Mouse (Mus musculus) lung, postnatal 36 days (tissue): ENCODE results near the gene Frat1.
A peak's percentile ranks its signal among the peaks of the same experiment; 100 is the strongest.

Source experiments
- DNase-seq: peaks from one replicate; pipeline ENCODE4 v3.0.0; 2022; ENCODE audit warnings: mixed read lengths

The Frat1 gene

GRCm38 (mm10) chr19:41829381-41830105 is at the start of gene Frat1:
Frat1 (plus strand) TSS chr19:41829970.
- DNase-seq, result peak; percentile 93

GRCm38 (mm10) chr19:41786896-41787295 is 42.9 kb upstream of the Frat1 start:
- no peak for DNase-seq

GRCm38 (mm10) chr19:41789110-41789961 is 40.4 kb upstream of the Frat1 start:
- DNase-seq, result no peak

- no peak for DNase-seq
Measured at GRCm38 (mm10) chr19:41791384-41791783, 38.4 kb upstream of the Frat1 start.

- no peak for DNase-seq
Measured at GRCm38 (mm10) chr19:41792934-41793486, 36.8 kb upstream of the Frat1 start.

- DNase-seq, result no peak
Measured at GRCm38 (mm10) chr19:41794017-41794416, 35.8 kb upstream of the Frat1 start.

GRCm38 (mm10) chr19:41794901-41795300 is 34.9 kb upstream of the Frat1 start:
- DNase-seq, result no peak

GRCm38 (mm10) chr19:41796148-41796760 is 33.5 kb upstream of the Frat1 start:
- peak; percentile 30 for DNase-seq

- no peak for DNase-seq
Measured at GRCm38 (mm10) chr19:41796789-41797327, 32.9 kb upstream of the Frat1 start.

GRCm38 (mm10) chr19:41797536-41797935 is 32.2 kb upstream of the Frat1 start:
- DNase-seq, result peak; percentile 48

- no peak for DNase-seq
Measured at GRCm38 (mm10) chr19:41800451-41800850, 29.3 kb upstream of the Frat1 start.

GRCm38 (mm10) chr19:41800986-41801741 is 28.6 kb upstream of the Frat1 start:
- no peak for DNase-seq

GRCm38 (mm10) chr19:41801742-41802369 is 27.9 kb upstream of the Frat1 start, which contains the start of gene Arhgap19:
Arhgap19 (minus strand) TSS chr19:41802047.
- DNase-seq, result peak; percentile 98

GRCm38 (mm10) chr19:41803322-41803721 is 26.4 kb upstream of the Frat1 start:
- peak; percentile 40 for DNase-seq

- DNase-seq, result no peak
Measured at GRCm38 (mm10) chr19:41805831-41806230, 23.9 kb upstream of the Frat1 start.

- no peak for DNase-seq
Measured at GRCm38 (mm10) chr19:41807497-41807896, 22.3 kb upstream of the Frat1 start.

- no peak for DNase-seq
Measured at GRCm38 (mm10) chr19:41808104-41808634, 21.6 kb upstream of the Frat1 start.

- peak; percentile 23 for DNase-seq
Measured at GRCm38 (mm10) chr19:41810074-41810473, 19.7 kb upstream of the Frat1 start.

- DNase-seq, result no peak
Measured at GRCm38 (mm10) chr19:41812525-41812924, 17.2 kb upstream of the Frat1 start.

GRCm38 (mm10) chr19:41813374-41813773 is 16.4 kb upstream of the Frat1 start:
- DNase-seq, result no peak

GRCm38 (mm10) chr19:41816410-41816809 is 13.4 kb upstream of the Frat1 start:
- DNase-seq, result no peak
